Mouse (Mus musculus): ENCODE results near the gene Cenpf. TPM values are rescaled to one million over a fixed set of nuclear protein-coding genes. Genes with fewer than 3 reads are reported as not detected.
"Not testable (repeated sequence)": the region's sequence is repeated elsewhere in the genome, so short reads cannot be mapped to it uniquely, and the experiment has no call there.

Gene Cenpf
- polyA plus RNA-seq, 1 experiment: 10.9 TPM

DNA sequence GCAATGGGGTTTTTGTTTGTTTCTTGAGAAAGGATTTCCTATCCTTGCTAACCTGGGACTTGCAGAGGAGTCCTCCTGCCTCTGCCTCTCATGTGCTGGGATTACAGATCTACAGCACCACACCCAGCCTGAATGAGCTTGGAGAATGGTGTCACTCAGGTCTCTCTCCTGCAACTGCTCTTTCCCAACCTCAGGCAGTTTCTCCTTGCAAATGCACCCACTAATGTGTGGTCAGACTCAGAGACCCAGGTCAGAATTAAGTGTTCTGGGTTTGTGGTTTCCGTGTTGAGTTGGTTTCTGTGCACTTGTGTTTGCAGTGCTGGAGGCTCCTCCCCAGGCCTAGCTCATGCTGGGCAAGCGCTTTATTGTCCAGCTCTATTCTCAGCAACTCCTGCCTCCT, 6.5 kb upstream of the Cenpf start:
- no peak for DNase-seq (ENCODE audit: low read depth)
- TF ChIP-seq CTCF (IDR thresholded peaks at IDR 0.05; ENCODE audit: borderline replicate concordance, extremely low read depth, insufficient read depth, insufficient read length) (no peak), POLR2A (IDR thresholded peaks at IDR 0.05; ENCODE audit: borderline replicate concordance, extremely low read depth, insufficient read depth, insufficient read length, poor library complexity, severe bottlenecking) (no peak)

DNA sequence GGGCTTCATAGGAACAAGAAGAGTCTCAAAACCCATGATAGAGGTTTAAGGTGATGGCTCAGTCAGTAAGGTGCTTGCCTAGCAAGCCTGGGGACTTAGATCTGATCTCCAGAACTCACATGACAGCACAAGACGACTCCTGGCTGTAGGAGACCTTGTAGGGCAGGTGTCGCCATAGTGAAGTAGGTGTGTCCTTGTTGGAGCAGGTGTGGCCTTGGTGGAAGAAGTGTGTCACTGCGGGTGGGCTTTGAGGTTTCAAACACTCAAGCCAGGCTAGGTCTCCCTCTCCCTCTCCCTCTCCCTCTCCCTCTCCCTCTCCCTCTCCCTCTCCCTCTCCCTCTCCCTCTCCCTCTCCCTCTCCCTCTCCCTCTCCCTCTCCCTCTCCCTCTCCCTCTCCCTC, 4.6 kb upstream of the Cenpf start:
- DNase-seq (ENCODE audit: low read depth): not testable (repeated sequence)

- DNase-seq (ENCODE audit: low read depth): peak; percentile 7
- TF ChIP-seq CTCF (IDR thresholded peaks at IDR 0.05; ENCODE audit: borderline replicate concordance, extremely low read depth, insufficient read depth, insufficient read length) (no peak), POLR2A (IDR thresholded peaks at IDR 0.05; ENCODE audit: borderline replicate concordance, extremely low read depth, insufficient read depth, insufficient read length, poor library complexity, severe bottlenecking) (no peak)
These were observed 1.4 kb upstream of the Cenpf start for GRCm38 (mm10) chr1:189689050-189689833.

- DNase-seq (ENCODE audit: low read depth): no peak
- TF ChIP-seq CTCF (IDR thresholded peaks at IDR 0.05; ENCODE audit: borderline replicate concordance, extremely low read depth, insufficient read depth, insufficient read length) (no peak), POLR2A (IDR thresholded peaks at IDR 0.05; ENCODE audit: borderline replicate concordance, extremely low read depth, insufficient read depth, insufficient read length, poor library complexity, severe bottlenecking) (no peak; the same call in 1 of the 2 replicates)
These were observed 483 bp upstream of the Cenpf start for GRCm38 (mm10) chr1:189688388-189688750.

- DNase-seq (ENCODE audit: low read depth): no peak
- TF ChIP-seq CTCF (IDR thresholded peaks at IDR 0.05; ENCODE audit: borderline replicate concordance, extremely low read depth, insufficient read depth, insufficient read length): no peak
- TF ChIP-seq POLR2A (IDR thresholded peaks at IDR 0.05; ENCODE audit: borderline replicate concordance, extremely low read depth, insufficient read depth, insufficient read length, poor library complexity, severe bottlenecking): no peak
These were observed 1.9 kb downstream of the Cenpf start for GRCm38 (mm10) chr1:189686025-189686424.

GRCm38 (mm10) chr1:189684786-189685415, 3.0 kb downstream of the Cenpf start:
- no peak for DNase-seq (ENCODE audit: low read depth)
- no peak for TF ChIP-seq POLR2A (IDR thresholded peaks at IDR 0.05; ENCODE audit: borderline replicate concordance, extremely low read depth, insufficient read depth, insufficient read length, poor library complexity, severe bottlenecking)
- no peak for TF ChIP-seq CTCF (IDR thresholded peaks at IDR 0.05; ENCODE audit: borderline replicate concordance, extremely low read depth, insufficient read depth, insufficient read length)

DNA sequence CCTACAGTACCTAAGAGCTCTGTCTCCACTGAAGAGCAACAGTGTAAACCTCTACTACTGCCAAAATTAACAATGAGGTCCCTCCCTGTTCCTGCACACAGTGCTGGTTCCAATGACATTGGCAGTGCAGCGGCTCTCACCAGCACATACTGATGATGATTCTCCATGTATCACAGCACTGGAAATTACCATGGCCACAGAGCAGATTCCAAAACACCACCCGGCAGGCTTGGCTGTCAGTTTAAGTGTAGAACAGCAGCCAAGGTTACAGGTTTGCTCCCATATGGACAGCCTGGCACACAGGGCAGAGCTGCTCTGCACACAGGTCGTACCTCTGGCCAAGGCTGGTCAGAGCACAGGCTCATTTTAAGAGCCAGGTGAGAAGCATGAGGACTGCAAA, 8.3 kb downstream of the Cenpf start:
- TF ChIP-seq POLR2A (IDR thresholded peaks at IDR 0.05; ENCODE audit: borderline replicate concordance, extremely low read depth, insufficient read depth, insufficient read length, poor library complexity, severe bottlenecking) (no peak), CTCF (IDR thresholded peaks at IDR 0.05; ENCODE audit: borderline replicate concordance, extremely low read depth, insufficient read depth, insufficient read length) (no peak)
- no peak for DNase-seq (ENCODE audit: low read depth)

DNA sequence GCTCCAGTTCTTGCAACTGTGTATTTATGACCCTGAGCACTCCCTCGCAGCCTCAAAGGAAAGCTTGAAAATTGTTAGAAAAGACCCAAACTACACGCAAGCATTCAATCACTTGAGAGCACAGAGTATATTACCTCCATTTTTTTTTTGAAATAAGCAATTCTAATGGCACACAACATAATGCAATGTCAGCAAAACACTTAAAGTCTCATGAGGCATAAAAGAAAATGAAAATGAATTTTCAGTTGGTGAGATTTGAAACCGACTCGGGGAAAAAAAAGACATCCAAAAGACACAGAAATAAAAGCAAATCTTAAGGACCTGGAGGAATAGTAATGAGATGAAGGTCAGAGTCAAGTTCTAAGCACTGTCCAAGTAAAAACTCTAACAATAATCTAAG, 11.9 kb downstream of the Cenpf start:
- no peak for DNase-seq (ENCODE audit: low read depth)

DNA sequence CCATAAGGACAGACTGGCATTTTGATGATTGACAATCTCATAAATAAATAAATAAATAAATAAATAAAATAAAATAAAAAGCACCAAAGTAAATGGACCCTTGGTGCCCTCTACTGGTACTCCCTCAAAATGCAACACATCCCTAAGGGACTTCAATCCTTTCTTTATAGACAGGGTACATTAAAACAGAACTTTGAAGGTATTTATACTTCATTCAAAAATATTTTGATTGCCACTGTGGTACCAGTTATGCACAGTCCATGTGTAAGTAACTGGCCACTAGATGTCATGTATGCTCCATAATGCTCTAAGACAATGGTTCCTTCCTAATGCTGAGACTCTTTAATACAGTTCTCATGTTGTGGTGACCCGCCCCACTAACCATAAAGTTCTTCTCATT, 12.5 kb downstream of the Cenpf start:
- DNase-seq (ENCODE audit: low read depth): peak; percentile 62
- TF ChIP-seq POLR2A (IDR thresholded peaks at IDR 0.05; ENCODE audit: borderline replicate concordance, extremely low read depth, insufficient read depth, insufficient read length, poor library complexity, severe bottlenecking): no peak
- no peak for TF ChIP-seq CTCF (IDR thresholded peaks at IDR 0.05; ENCODE audit: borderline replicate concordance, extremely low read depth, insufficient read depth, insufficient read length)

More for the DNA sequence above, 11.9 kb downstream of the Cenpf start:
- TF ChIP-seq POLR2A (IDR thresholded peaks at IDR 0.05; ENCODE audit: borderline replicate concordance, extremely low read depth, insufficient read depth, insufficient read length, poor library complexity, severe bottlenecking) (no peak), CTCF (IDR thresholded peaks at IDR 0.05; ENCODE audit: borderline replicate concordance, extremely low read depth, insufficient read depth, insufficient read length) (no peak)

GRCm38 (mm10) chr1:189665966-189666365, 21.9 kb downstream of the Cenpf start:
- no peak for DNase-seq (ENCODE audit: low read depth)

DNA sequence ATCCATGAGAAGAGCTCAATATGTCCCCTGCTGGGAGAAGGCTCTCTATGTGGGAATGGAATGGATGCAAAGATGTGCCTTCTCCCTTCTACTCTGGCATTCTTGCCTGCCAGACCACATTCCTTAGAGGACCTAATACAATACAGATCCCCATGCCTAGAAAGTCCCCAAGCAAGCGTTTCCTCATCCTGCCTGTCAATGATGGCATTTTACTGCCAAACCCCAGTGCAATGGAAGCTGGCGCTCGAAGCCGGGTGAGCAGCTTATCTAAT, 23.1 kb downstream of the Cenpf start:
- DNase-seq (ENCODE audit: low read depth): no peak
- TF ChIP-seq POLR2A (IDR thresholded peaks at IDR 0.05; ENCODE audit: borderline replicate concordance, extremely low read depth, insufficient read depth, insufficient read length, poor library complexity, severe bottlenecking) (no peak), CTCF (IDR thresholded peaks at IDR 0.05; ENCODE audit: borderline replicate concordance, extremely low read depth, insufficient read depth, insufficient read length) (no peak)

More at GRCm38 (mm10) chr1:189665966-189666365, 21.9 kb downstream of the Cenpf start:
- TF ChIP-seq POLR2A (IDR thresholded peaks at IDR 0.05; ENCODE audit: borderline replicate concordance, extremely low read depth, insufficient read depth, insufficient read length, poor library complexity, severe bottlenecking) (no peak), CTCF (IDR thresholded peaks at IDR 0.05; ENCODE audit: borderline replicate concordance, extremely low read depth, insufficient read depth, insufficient read length) (no peak)
